Mouse (Mus musculus): ENCODE data around the gene 2010300C02Rik.

Gene 2010300C02Rik

DNA sequence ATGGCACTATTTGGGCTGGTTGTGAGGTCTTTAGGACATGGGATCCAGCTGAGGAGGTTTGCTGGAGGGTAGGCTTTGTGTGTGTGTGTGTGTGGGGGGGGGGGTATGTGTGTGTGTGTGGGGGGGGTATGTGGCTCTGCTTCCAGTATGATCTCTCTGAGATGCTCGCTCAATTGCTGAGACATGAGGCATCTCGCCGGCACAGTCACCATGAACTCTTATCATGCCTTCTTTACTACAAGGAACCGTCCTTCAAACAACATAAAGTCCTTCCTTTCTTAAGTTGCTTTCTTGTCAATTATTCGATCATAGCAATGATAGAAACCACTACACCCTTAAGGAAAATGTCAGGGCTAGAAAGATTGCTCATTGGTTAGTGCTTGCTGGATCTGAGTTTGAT lies 8.8 kb downstream of the 2010300C02Rik start:
- no peak for DNase-seq

GRCm38 (mm10) chr1:37709736-37710135 lies 10.1 kb downstream of the 2010300C02Rik start:
- no peak for DNase-seq

DNA sequence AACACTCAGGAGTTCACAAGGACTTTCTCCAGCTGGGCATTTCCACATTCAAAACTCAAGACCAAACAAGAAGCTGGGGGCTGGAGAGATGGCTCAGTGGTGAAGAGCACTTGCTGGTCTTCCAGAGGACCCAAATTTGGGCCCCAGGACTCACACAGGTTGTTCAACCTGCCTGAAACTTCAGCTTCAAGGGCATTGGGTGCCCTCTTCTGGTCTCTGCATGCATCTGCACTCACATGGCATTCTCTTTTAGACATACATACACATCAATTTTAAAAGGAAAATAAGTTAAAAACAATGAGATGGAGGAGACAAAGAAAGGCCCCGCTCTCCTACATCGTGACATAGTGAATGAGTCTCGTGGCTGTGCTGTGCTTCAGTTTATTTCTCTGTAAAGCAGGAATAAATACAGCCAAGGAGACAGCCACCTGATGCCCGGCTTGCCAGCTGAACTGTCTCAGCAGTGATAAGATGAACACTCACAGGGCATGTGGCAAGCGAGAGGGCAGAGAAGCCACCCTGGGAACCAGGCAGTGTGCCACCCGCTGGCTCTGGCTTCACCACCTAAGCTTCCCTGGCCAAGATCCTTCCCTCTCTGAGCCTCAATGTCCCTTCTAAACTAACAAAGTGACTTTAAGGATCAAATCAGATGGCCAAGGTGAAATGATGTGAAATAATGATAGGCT lies 11.5 kb downstream of the 2010300C02Rik start:
- no peak for DNase-seq

GRCm38 (mm10) chr1:37702326-37702725 lies 17.6 kb downstream of the 2010300C02Rik start:
- DNase-seq: no peak

GRCm38 (mm10) chr1:37698852-37699439 lies 20.9 kb downstream of the 2010300C02Rik start:
- peak in 1 of 2 experiments; percentile 31 for DNase-seq

- peak; percentile 26 to 67 for DNase-seq
These were observed 21.6 kb downstream of the 2010300C02Rik start for GRCm38 (mm10) chr1:37698186-37698839.

- peak; percentile 35 to 57 for DNase-seq
These were observed 23.0 kb downstream of the 2010300C02Rik start for GRCm38 (mm10) chr1:37696918-37697317.

GRCm38 (mm10) chr1:37695732-37696131 lies 24.2 kb downstream of the 2010300C02Rik start:
- DNase-seq: peak in 1 of 2 experiments; percentile 15

DNA sequence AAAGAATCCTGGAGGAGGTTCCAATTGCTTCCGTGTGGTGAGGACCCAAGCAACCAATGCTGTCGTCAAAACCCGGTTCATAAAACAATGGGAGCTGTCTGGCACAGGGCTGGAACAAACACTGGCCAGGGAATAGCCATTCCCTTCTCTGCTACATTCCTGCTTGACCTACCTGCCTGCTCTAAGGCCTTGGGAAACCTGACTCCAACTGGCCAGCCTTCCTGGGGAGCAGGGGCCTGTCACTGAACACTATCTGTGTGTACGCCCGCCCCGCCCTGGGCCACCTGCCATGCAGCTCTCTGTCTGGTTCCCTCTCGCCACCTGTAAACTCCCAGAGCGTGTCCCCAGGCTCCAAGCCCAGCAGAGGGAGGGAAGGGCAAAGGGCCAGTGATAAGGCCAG lies 25.5 kb downstream of the 2010300C02Rik start:
- DNase-seq: peak; percentile 49 to 78

- peak; percentile 76 to 81 for DNase-seq
These were observed 28.7 kb downstream of the 2010300C02Rik start for GRCm38 (mm10) chr1:37691179-37691578.

DNA sequence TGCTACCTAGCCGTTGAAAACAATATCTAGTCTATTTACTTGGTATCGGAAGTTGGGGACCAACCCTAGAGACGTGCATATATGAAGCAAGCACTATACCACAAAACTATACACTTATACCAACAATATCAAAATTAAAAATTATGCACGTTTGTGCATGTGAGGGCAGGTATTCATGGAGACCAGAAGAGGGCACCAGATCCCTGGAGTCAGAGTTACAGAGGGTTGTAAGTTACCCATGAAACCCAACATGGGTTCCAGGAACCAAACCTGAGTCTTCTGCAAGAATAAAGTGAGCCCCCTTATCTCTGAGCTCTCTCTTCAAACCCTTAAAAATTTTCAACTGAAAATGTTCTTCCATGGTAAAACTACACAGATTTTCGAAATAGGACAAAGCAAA lies 29.2 kb downstream of the 2010300C02Rik start:
- no peak for DNase-seq

DNA sequence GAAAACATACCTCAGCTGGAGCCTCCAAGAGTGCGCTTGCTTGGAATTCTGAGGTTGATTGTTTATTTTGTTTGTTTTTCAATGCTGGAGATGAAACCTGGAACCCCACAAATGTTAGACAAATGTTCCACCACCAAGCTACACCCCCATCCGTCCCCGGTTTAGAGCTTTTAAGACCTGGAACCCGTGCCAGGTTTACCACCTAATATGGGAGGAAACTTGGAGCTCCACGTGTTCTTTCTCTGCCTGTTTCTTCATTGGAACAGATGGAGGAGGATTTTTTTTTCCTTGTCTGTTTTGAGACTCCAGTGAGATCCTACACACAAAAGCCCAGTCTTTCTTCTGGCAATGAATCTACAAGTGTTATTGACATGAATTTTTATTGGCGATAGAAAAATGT lies 30.2 kb downstream of the 2010300C02Rik start:
- DNase-seq: no peak

DNA sequence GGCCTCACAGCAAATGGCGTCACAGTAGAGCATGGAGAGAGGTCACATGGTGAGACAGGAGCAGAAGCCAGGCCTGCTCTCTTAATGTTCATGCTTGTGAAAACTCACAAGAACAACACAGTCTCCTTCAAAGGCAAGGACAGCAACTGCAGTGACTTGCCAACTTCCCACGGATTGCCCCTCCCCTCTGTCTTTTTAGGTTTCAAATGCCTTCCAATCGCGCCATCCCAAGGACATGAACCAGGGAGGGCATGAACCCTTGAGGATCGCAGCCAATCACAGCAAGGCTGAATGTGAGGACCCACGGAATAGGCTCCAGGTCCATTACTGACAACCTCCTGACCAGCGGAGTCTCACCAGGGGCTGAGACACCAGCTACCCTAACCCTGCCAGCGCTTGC lies 31.5 kb downstream of the 2010300C02Rik start:
- no peak for DNase-seq

DNA sequence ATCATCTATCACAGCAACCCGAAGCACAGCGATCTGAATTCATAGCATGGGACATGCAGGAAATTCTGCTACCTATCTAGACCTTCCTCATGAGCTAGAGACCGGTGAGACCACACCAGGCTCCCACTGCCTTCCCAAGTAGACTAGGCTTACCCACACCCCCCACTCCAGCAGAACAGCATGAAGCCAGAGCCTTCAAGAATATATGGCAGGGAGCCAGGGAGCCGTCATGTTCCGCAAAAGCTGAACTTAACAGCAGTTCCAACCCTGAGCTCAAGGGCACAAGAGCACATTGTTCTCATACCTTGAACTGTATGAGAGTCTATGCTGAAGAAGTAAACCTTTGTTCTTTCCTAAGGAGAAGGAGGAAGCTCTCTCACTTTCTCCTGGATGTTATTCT lies 32.4 kb downstream of the 2010300C02Rik start:
- peak; percentile 60 to 73 for DNase-seq

DNA sequence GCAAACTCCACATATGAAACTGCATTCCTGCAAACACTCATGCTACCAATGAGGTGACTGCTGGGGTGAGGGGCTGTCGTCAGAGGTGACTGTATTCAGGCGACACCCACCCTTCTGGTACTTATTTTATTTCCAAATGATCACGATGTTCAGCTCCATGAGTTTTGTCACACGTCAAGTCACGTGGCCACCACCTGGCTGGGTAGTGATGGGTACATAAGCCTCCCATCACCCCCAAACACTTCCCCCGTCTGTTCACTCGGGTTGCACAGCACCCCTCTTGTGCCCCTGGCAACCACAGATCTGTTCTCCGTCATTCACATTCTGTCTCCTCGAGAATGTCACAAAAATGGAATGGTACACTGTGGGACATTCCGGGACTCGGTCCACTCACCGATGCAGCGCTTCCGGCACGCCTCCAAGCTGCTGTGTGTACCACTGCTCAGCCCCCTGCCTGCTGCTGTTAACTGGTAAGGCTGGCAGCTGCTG lies 32.9 kb downstream of the 2010300C02Rik start:
- DNase-seq: peak in 1 of 2 experiments; percentile 55

DNA sequence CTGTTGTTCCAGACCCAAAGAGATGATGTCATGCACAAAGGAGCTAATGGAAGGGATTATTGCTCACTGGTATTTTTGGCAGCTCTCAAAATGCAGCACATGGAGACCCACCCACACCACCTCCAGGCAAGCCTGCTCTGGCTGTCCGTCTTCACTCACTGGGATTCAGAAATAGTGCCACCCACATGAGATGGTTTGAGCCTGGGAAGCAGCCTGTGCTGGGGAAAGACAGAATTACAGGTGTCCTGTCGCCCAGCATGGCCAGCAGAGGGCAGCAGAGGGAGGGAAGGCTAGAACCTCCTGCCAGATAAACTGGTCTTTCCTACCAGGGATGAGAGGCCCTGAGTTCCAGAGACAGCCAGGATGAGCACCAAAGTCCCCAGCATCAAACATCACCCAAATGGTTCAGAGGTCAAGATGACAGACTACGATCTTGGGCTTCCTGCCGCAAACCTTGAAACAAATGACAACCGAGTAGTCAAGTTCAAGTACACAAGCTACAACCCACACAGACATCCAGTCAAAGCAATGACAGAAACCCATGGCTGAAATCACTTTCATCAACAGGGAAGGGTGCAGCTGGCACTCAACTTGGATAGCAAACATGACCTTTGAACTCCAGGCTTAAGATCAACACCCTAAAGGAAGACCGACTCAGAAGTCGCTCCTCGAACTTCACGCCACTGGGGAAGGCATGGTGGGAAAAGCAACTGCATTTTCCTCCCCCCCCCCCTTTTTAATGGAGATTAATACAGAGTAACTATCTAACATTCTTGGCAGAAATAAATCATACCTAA lies 41.4 kb downstream of the 2010300C02Rik start:
- peak; percentile 73 to 84 for DNase-seq

GRCm38 (mm10) chr1:37676967-37677512 lies 42.8 kb downstream of the 2010300C02Rik start:
- no peak for DNase-seq

DNA sequence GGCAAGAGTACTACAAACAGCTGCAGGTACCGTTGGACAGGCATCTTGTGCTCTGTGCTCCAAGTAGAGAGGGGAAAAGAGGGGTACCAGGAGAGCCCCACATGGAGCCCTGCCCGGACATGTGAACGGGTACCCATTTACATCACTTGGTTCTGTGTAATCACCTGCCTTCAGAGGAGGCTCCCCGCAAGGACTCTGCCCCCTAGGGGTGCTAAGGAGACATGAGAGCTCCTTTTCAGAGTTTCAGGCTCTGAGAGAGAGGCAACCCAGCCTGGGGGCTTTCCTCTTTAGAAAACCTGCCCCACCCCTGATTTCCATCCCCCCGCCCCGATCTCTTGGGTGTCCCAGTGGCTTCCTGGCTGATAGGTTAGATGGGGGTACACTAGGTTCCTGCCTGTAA lies 44.4 kb downstream of the 2010300C02Rik start:
- no peak for DNase-seq

DNA sequence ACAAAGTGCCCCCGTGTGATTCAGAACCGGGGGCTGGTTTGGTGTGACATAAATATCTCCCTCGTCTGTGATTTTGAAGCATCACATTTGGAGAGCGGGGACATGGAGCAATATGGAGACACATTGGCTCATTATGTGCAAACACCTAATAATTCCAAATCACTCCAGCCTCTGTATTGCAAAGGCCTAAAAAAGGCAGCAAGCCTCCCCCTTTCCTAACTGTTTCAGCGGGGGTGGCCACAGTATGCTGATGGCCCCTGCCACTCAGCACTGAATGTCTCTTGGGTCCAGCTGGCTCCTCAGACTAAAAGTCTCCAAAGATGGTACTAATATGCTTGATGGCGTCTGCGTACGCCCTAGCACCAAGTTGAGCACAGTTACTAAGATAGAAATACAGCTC lies 45.6 kb downstream of the 2010300C02Rik start:
- DNase-seq: no peak

GRCm38 (mm10) chr1:37671316-37671715 lies 48.6 kb downstream of the 2010300C02Rik start:
- DNase-seq: no peak

- DNase-seq: no peak
These were observed 52.5 kb downstream of the 2010300C02Rik start for GRCm38 (mm10) chr1:37667386-37667785.

GRCm38 (mm10) chr1:37666587-37666986 lies 53.3 kb downstream of the 2010300C02Rik start:
- DNase-seq: peak; percentile 81 to 90

Measured in lung, postnatal 4 days (tissue).